Mouse (Mus musculus) spleen, embryonic (tissue): Measurements from ENCODE around the gene Eps8.
"Not testable (repeated sequence)": the region's sequence is repeated elsewhere in the genome, so short reads cannot be mapped to it uniquely, and the experiment has no call there.

Source experiments
- CTCF ChIA-PET: fragments of 350-600 bp; sonication (Branson Sonifier 250); formaldehyde crosslinking; loops from one replicate; lab custom pipeline; 2022; lab: Charles Lee

Eps8 gene

DNA sequence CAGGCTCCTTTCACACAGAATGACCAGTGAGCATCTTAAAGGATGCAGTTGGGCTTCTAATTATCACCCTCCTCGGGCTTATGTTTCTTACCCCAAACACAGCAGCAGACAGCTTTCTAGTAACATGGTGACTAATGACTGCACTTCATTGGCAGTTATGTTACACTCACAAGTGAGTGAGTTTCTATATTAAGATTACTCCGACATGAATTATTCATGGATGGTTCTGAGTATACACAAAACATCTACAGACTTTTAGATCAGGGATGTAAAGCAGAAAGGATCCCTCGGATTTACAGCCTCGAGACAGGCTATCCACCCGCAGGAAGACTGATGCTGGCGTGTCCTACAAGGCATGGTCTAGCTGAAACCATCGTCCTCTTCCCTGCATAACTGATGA is 171.8 kb downstream of the Eps8 start:
- CTCF ChIA-PET = no interaction called here

DNA sequence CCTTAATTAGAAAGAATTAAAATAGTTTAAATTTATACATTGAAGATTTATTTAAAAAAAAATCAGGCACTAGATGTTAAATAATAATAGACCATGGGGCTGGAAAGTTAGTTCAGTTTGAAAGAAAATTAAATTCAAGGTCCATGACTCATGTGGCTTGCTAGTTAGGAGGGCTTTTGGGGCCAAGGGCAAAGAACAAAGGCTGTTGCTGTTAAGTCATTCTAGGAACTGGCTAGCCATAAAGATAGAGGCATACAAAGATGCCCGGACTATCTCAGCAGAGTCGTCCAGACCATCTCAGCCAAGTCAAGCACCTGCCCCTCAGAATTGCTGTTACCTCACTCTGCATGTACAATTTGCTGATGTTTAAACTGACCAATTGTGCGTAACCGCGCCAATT is 179.0 kb downstream of the Eps8 start:
- CTCF ChIA-PET = not testable (repeated sequence)

DNA sequence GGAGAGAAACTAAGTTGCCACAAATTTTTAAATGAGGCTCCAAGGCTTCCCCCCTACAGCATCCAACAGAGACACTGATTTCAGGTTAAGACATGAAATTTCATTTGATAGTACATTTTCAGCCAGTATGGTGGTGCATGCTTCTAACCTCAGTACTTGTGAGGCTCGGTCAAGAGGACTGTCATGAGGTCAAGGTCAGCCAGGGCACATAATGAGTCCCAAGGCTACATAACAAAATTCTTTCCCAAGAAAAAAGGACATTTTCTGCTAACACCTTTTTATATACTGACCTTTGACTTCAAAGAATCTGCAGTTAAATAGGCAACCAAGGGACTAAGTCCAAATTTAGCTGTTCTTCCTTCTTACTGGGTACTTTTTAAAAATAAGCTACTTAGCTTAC is 181.2 kb downstream of the Eps8 start:
- CTCF ChIA-PET = interaction anchor here (0.7 kb wide), 1 partner anchor 188 kb away, joined by 7 read pairs; no protein-coding TSS in a partner anchor

DNA sequence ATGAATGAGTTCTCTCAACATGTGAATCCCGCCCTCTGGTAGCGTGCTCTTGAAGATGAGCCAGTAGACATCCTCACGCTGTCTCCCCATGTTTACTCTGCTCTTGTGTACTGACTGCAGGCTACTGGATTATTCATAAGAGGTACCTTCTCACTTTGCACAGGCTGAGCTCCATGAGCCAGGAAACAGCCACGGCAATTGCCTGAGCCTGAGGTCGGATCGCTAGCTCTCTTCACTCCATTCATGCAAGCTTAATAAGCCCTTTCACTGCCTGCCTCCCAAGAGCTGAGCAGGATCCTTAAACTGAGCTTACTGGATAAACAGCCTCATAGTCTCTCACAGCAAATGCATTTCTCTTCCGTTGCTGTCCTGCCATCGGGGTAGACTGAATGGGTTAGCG is 182.5 kb downstream of the Eps8 start:
- CTCF ChIA-PET = no interaction called here

DNA sequence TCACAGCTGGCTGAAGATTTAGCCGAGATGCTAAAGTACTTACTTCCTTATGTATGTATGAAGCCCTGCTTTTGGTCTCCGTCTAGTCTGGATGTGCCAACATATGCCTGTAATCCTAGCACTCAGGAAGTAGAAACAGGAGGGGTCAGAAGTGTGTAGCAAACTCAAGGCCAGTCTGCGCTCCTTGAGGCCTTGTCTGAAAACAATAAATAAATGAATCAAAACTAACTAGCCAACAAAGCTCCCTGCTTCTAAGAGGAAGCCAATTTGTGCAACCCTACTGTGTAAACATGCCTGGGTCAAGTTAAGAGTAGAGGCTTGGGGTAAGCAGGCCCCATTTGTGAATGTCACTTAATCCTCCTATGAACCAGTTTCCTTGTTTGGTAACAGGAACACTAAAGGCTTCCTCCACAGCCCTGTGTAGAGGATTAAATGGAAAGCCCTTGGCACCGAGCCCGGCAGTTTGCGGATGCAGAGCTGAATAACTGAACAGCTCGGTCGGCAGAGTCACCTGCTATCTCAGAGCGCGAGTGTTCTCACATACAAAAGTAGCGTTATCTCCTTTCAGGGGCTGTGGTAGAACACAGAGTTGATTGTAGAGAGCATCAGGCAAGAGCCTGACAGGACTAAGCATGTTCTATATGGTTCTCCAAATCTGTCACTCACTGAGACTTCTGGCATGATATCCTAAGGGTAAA is 183.6 kb downstream of the Eps8 start:
- CTCF ChIA-PET = no interaction called here

DNA sequence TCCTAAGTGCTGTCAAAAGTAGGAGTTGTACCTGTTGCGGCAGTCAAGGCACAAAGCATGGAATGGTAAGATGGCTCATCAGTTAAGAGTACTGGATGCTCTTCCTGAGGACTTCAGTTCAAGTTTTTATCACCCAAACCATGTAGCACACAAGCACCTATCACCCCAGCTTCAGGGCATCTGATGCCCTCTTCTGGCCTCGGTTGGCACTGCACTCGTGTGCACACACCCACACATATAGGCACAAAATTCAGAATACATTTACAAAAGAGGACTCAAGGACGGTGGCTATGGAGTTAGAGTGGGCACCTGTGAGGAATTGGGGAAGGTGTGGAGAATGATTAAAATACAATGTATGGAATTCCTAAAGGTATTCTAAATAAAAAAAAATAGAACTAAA is 185.1 kb downstream of the Eps8 start:
- CTCF ChIA-PET = no interaction called here

DNA sequence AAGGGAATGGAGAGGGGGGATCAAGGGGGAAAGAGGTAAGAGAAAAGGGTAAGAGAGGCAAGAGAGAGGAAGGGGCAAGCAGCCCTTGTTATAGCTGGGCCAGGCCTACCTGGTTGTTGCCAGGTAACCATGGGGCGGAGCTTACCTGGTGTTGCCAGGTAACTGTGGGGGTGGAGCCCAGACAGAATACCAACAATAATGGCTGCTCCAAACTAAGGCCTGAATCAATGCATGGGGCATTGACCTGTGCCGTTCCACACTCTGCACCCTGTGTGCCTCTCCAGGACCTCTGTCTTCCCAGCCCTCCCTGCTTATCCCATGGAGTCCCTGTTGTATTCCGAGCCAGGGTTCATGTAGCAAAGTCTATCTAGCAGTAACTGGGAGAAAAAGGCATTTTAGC is 187.0 kb downstream of the Eps8 start:
- CTCF ChIA-PET = no interaction called here

DNA sequence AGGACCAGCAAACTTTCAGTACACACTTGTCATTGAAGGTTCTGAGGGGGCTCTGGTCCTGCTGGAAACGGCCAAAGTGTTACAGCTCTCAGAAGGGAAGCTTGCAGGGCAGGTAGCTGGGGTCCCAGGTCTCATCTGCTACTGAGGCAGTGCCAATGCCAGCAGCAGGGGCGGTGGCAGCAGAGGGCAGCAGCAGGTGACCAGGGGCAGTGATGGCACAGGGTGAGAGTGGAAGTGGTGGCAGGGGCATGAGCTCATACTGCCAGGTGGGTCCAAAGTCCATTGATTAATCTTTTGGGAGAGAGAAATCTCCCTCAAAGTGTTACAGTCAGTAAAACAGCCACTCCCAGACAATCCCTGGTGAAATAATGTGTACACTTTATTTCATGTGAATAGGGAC is 188.4 kb downstream of the Eps8 start:
- CTCF ChIA-PET = no interaction called here

DNA sequence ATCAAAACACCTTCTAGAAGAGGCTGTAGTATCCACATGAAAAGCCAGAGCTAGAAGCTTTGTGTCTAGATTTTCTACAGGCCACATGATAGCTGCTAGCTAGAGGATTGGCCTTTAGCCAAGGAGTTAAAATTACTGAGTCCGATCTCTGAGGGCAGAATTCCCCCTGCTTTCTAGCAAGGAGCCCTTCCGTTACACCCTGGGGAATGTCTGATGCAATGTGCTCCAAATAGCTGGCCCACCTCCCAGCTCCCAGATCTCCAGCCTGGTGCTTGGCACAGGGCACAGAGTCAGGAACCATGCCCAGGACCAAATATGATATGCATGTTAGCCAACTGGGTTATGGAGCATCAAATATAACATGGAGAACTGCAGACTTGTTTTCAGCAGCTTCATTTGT is 189.4 kb downstream of the Eps8 start:
- CTCF ChIA-PET = no interaction called here

DNA sequence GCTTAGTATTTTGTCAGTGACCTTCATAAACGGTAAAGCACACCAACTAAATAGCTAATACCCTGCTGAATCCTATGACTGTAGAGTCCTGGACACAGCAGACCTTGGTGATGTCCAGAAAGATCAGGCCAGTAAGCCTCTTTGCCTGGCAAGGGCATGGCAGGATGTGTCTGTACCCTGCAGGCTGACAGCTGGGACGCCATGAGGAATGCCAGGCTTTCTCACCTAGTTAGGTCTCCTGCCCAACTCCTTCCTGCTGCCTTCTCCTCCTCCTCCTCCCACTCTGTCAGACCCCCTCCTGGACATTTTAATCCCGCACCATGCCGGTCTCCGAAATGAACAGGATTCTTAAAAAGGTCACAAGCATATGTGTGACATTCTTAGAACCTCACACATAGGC is 190.9 kb downstream of the Eps8 start:
- CTCF ChIA-PET = no interaction called here

DNA sequence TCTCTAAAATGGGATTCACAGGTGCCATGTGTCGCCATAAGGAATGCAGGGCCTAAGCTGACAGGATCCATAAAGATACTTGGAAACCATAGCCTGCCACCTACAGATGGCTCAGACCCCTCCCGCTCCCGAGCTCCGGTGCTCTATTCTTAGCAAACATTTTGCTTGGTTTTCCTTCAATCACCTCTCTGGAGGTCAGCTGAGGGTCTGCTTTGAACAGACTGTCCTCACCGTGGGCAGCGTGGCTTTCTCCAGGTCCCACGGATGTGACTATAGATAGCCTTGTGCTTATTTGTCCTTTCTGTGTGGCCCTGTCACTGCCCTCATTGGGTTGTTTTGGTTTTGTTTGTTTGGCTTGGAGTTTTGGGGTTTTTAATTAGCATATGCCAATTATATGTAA is 196.5 kb downstream of the Eps8 start:
- CTCF ChIA-PET = no interaction called here

DNA sequence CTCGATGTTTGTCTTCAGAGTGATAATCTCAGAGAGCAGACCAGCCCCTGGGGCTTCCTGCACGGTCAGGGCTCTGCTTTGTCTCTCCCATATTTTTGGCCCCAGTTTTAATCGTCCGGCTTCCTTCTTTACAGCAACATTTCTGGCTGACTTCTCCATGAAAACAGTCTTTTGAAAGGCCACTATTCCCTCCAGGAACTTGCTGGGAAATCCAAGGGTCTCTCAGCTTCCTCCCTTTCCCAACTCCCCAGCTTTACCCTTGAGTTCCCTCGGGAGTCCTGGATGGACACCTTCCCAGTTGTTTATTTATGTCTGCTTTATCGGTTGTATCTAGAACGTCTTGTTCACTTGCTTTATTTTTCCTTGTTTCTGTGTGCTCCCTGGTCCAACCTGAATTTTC is 197.5 kb downstream of the Eps8 start:
- CTCF ChIA-PET = no interaction called here

DNA sequence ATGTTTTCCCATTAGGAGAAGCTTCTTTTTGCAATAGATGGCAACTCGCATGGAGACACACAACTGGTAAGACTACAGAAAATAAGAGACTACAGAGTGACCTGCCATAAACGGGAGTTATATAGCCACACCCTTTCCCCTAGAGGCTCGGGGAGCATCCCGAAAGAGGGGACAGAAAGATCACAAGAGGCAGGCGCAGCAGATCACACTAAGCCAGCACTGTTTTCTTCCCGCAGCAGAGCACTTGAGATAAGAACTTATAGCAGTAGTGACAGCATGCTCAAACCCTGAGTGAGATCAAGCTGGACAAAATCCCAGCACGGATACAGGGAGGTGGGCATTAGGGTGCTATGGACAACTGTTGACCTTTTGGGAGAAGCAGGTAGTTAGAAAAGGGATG is 198.6 kb downstream of the Eps8 start:
- CTCF ChIA-PET = interaction anchor here (1.1 kb wide), 1 partner anchor 199 kb away, joined by 3 read pairs; no protein-coding TSS in a partner anchor

DNA sequence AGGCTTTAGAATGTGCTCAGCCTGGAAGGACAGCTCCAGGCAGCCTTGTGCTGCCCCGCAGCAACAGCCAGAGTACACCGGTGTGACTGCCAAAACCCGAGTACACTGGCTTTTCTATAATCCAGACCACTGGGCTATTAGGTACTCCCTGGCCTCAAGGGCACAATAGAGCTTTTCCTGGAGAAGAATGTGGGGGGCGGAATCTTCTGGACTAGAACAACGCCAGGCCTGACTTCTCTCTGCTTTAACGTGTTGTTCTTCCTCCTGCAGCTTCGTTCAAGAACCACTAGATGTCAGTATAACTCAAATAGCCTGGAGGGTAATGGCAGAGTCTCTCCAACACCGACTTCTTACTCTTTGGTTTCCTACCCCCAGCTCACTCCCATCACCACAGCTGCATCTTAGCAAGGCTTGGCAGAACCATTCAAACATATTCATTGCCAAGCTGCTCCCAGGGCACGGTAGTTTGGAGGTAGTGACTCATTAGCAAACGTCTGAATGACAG is 199.1 kb downstream of the Eps8 start:
- CTCF ChIA-PET = interaction anchor here (0.7 to 1.1 kb wide), 2 partner anchors 65 to 200 kb away, joined by 3 to 4 read pairs; no protein-coding TSS in a partner anchor

DNA sequence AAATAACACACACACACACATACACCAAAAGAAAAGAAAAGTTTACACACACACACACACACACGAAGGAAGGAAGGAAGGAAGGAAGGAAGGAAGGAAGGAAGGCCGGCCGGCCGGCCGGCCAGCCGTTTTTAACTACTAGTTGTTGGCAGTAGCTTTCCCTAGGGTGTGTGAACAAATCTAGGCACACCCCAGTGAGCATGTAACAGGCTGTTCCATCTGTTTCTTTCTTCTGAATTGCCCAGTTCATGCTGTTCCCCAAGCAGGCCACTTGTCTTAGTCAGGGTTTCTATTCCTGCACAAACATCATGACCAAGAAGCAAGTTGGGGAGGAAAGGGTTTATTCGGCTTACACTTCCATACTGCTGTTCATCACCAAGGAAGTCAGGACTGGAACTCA is 208.6 kb downstream of the Eps8 start:
- CTCF ChIA-PET = not testable (repeated sequence)

DNA sequence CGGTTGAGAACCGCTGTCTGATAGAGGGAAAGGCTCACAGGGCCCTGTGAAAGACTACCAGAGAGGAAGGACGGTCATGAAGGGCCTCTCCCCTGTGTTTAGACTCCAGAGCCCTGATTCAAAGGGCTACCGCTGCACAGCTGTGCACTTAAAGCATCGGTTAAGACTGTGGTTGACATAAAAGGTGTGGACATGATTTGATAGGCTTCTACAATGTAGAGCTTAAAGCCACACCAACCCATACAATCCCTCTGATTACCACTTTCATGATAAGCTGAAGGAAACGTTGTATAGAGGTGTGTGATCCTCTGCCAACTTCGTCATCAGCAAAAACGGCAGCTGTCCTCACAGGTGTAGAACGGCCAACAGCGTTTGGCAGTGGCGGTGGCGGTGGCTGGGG is 211.6 kb downstream of the Eps8 start:
- CTCF ChIA-PET = no interaction called here

DNA sequence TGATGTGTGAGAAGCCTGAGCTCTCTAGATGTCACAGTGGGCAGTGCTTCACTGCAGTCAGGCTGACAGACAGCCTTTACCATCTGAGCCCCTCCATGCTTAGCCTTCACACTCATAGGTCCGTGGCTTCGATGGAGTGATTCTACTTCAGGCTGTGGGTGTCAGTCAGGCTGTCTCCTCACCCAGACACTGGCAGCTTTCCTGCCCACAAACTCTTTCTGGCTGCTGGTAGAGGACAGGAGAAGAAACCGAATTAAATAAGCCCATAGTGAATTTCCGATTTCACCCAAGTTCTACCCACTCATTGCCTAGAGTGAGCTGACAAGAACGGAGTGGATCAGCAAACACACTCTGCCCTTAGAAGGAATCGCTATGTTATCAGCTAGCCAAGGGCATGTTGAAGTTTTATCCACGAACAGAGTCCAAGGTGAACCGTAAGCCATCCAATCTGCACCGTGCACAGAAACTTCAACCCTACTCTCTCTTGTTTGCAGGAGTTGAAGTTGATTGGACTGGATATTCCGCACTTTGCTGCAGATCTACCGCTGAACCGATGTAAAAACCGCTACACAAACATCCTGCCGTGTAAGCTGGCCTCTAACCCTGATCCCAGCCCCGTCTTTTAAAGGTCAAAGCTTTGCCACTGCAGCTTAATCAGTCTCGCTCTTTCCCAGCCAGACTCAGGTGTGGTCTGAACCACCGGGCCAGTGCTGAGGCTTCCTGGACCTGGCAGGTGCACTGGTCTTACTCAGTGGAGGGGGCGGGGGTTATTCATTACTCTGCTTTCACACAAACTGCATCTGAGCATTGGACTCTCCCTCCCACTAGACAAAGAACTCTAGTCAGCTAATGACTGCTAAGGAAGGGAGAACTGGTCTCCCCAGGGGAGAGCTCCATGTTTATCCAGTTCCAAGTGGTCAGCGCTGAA is 213.9 kb downstream of the Eps8 start:
- CTCF ChIA-PET = no interaction called here

DNA sequence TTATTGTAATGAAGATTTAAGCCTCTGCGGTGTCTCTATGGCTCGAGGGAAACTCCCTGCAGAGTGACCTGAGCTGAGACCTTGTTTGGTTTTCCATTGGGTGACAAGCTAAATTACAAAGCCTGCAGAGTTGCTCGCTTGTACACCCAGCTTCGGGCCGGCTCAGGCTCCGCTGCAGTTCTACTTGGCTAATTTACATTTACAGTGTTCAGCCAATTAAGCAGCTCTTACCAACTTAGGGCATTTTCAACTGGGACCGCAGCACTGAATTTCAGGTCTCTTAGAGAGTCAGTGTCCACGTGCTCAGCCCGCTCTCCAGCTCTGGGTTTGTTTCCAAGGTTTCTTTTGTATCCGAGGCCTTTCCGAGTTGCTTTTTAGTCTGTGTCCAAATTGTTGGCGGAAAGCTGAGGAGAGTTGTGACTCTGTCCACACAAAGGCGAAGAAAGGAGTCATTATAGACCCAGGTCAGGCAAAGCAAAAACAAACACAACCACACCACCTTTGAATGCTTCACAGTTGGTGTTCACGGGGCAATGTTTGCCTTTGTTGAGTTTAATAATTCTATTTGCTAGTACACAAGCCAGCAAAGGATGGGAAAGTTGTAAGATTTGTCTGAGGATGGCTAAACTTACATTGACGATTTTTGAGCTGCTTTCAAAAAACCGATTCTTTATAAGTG is 216.6 kb downstream of the Eps8 start:
- CTCF ChIA-PET = no interaction called here

DNA sequence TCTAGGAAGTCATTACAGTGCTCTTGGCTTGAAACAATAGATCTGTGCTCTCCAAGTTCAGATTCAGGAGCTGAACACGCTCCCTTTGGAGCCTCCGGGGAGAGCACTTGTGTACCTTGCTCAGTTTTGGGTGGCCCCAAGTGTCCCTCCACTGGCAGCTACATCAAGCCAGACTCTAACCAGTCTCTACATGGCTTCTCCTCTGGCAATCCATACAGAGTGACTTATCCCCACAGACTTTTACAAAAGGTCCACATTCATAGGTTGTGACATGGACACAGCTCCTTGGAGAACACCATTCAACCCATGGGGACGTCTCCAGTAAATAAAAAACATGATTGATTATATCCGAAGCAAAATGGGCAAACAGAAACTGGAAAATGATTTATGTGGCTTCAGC is 217.2 kb downstream of the Eps8 start:
- CTCF ChIA-PET = no interaction called here

DNA sequence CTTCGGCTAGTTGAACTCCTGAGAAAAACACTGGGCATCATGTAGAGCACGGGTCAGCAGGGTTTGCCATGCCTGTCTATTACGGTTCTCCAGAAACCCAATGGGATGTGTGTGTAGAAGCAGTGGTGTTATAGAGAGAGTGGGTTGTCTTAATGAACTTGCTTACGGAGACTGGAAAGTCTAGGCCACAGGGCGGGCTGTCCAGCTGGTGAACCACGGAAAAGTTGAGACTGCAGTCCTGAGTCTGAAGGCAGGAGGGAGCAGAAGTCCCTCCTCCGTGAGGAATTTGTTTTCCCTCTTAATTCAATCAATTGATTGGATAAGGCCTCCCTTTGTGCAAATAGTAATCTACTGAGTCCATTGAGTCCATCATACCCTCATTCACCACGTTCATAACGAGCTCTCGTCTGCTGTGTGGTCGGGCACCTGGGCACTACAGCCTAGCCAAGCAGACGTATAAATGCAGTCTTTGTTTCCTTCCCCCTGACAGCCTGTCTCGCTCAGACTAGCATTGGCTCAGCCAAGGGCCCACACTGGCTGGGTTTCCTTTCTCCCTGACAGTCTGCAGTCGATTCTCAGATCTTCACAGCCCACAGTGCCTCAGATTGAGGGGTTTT is 221.0 kb downstream of the Eps8 start:
- CTCF ChIA-PET = no interaction called here
